Mouse (Mus musculus) MEL (cell line): ENCODE measurements around the gene Ano8. TPM values are rescaled to one million over a fixed set of nuclear protein-coding genes. Genes with fewer than 3 reads are reported as not detected.

Experiments used
- DNase-seq: peaks from one replicate; pipeline ENCODE4 v3.0.0; 2011; ENCODE audit warnings: low read depth, low spot score
- H3K27ac ChIP-seq: 2 replicates; pipeline ENCODE4 v1.5.1; 2012; ENCODE audit warnings: low read depth, mild to moderate bottlenecking, control low read depth, low read length, moderate library complexity; ENCODE audit not compliant: control insufficient read depth
- H3K27me3 ChIP-seq, 2 experiments: fragments of 150-350 bp in 1 of 2; sonication (generic) in 1 of 2; 2 replicates each; pipeline ENCODE4 v1.6.1; 2012; ENCODE audit warnings: low read length in 2 of 2, mild to moderate bottlenecking in 2 of 2, improper control_type of control experiment in 1 of 2, moderate library complexity in 1 of 2; ENCODE audit not compliant: insufficient read depth in 2 of 2, control insufficient read depth in 1 of 2
- H3K36me3 ChIP-seq, 2 experiments: 2 replicates each; pipeline ENCODE4 v1.6.1; 2012 to 2014; ENCODE audit warnings: low read length in 2 of 2, improper control_type of control experiment in 1 of 2, inconsistent platforms in 1 of 2, mild to moderate bottlenecking in 1 of 2; ENCODE audit not compliant: insufficient read depth in 2 of 2, control insufficient read depth in 1 of 2
- H3K4me1 ChIP-seq, 2 experiments: fragments of 150-350 bp in 1 of 2; sonication (generic) in 1 of 2; 2 replicates each; pipeline ENCODE4 v1.6.1; 2012; ENCODE audit warnings: low read length in 2 of 2, improper control_type of control experiment in 1 of 2, mild to moderate bottlenecking in 1 of 2; ENCODE audit not compliant: insufficient read depth in 2 of 2, control insufficient read depth in 1 of 2
- H3K4me3 ChIP-seq, 2 experiments: fragments of 150-350 bp in 1 of 2; sonication (generic) in 1 of 2; 2 replicates each; pipeline ENCODE4 v1.5.1; 2012; ENCODE audit warnings: low read depth in 2 of 2, low read length in 2 of 2, mild to moderate bottlenecking in 2 of 2, moderate library complexity in 2 of 2, control low read depth in 1 of 2, improper control_type of control experiment in 1 of 2; ENCODE audit not compliant: control insufficient read depth in 1 of 2, insufficient read depth in 1 of 2
- H3K79me2 ChIP-seq: 2 replicates; pipeline ENCODE4 v1.6.1; 2012; ENCODE audit warnings: mild to moderate bottlenecking, low read length, moderate library complexity; ENCODE audit not compliant: control insufficient read depth, poor library complexity, insufficient read depth
- H3K9ac ChIP-seq: 2 replicates; pipeline ENCODE4 v1.6.1; 2012; ENCODE audit warnings: low read depth, mild to moderate bottlenecking, control low read depth, low read length, moderate library complexity; ENCODE audit not compliant: control insufficient read depth, poor library complexity, severe bottlenecking
- H3K9me3 ChIP-seq: fragments of 150-350 bp; sonication (generic); replicated peaks from 2 replicates; pipeline ENCODE4 v1.6.1; 2012; ENCODE audit warnings: mild to moderate bottlenecking, low read length, improper control_type of control experiment, moderate library complexity; ENCODE audit not compliant: insufficient read depth
- BHLHE40 ChIP-seq: IDR thresholded peaks from 2 replicates; pipeline ENCODE4 v1.6.1; 2012; ENCODE audit warnings: low read depth, mild to moderate bottlenecking, inconsistent platforms, low read length, improper control_type of control experiment, borderline replicate concordance
- CHD2 ChIP-seq: IDR thresholded peaks from 2 replicates; pipeline ENCODE4 v1.6.1; 2011; ENCODE audit warnings: low read length, improper control_type of control experiment
- CTCF ChIP-seq, 3 experiments: IDR thresholded peaks in 2 of 3; conservative IDR thresholded peaks in 1 of 3; 2 replicates each; pipeline ENCODE4 v1.5.1; 2011 to 2012; ENCODE audit warnings: low read length in 3 of 3, low read depth in 2 of 3, mild to moderate bottlenecking in 2 of 3, improper control_type of control experiment in 1 of 3, inconsistent platforms in 1 of 3, mixed read lengths in 1 of 3, moderate library complexity in 1 of 3; ENCODE audit not compliant: control insufficient read depth in 1 of 3, insufficient read depth in 1 of 3, poor library complexity in 1 of 3, severe bottlenecking in 1 of 3
- E2F4 ChIP-seq: IDR thresholded peaks from 2 replicates; pipeline ENCODE4 v1.6.1; 2011; ENCODE audit warnings: low read depth, low read length, improper control_type of control experiment, borderline replicate concordance
- ELF1 ChIP-seq: IDR thresholded peaks from 2 replicates; pipeline ENCODE4 v1.6.1; 2014; ENCODE audit warnings: low read depth, mild to moderate bottlenecking, inconsistent platforms, low read length, improper control_type of control experiment, moderate library complexity
- EP300 ChIP-seq, 2 experiments: IDR thresholded peaks; 2 replicates each; pipeline ENCODE4 v1.6.1; 2011; ENCODE audit warnings: improper control_type of control experiment in 2 of 2, low read length in 2 of 2, low read depth in 1 of 2, mild to moderate bottlenecking in 1 of 2
- ETS1 ChIP-seq: IDR thresholded peaks from 2 replicates; pipeline ENCODE4 v1.6.1; 2012; ENCODE audit warnings: low read depth, mild to moderate bottlenecking, inconsistent platforms, low read length, improper control_type of control experiment, moderate library complexity
- GABPA ChIP-seq: IDR thresholded peaks from 2 replicates; pipeline ENCODE4 v1.6.1; 2012; ENCODE audit warnings: low read depth, mild to moderate bottlenecking, inconsistent platforms, low read length, improper control_type of control experiment, moderate library complexity
- GATA1 ChIP-seq: IDR thresholded peaks from 2 replicates; pipeline ENCODE4 v1.6.1; 2011; ENCODE audit warnings: low read depth, low read length, improper control_type of control experiment
- JUND ChIP-seq: IDR thresholded peaks from 2 replicates; pipeline ENCODE4 v1.6.1; 2011; ENCODE audit warnings: low read depth, mild to moderate bottlenecking, improper control_type of control experiment, low read length
- KAT2A ChIP-seq: conservative IDR thresholded peaks from 2 replicates; pipeline ENCODE4 v1.6.1; 2012; ENCODE audit warnings: low read depth, low read length, improper control_type of control experiment, inconsistent platforms
- MAFK ChIP-seq: IDR thresholded peaks from 2 replicates; pipeline ENCODE4 v1.6.1; 2011; ENCODE audit warnings: low read depth, mild to moderate bottlenecking, low read length, improper control_type of control experiment, borderline replicate concordance
- MAX ChIP-seq: IDR thresholded peaks from 2 replicates; pipeline ENCODE4 v1.6.1; 2011; ENCODE audit warnings: low read length, improper control_type of control experiment
- MAZ ChIP-seq: IDR thresholded peaks from 2 replicates; pipeline ENCODE4 v1.6.1; 2012; ENCODE audit warnings: low read depth, mild to moderate bottlenecking, inconsistent platforms, low read length, improper control_type of control experiment
- MEF2A ChIP-seq: IDR thresholded peaks from 2 replicates; pipeline ENCODE4 v1.6.1; 2014; ENCODE audit warnings: low read depth, mild to moderate bottlenecking, inconsistent platforms, low read length, improper control_type of control experiment; ENCODE audit not compliant: poor library complexity, insufficient replicate concordance, severe bottlenecking; ENCODE audit errors: extremely low read depth
- MXI1 ChIP-seq: IDR thresholded peaks from 2 replicates; pipeline ENCODE4 v1.6.1; 2011; ENCODE audit warnings: mild to moderate bottlenecking, low read depth, low read length, improper control_type of control experiment
- MYB ChIP-seq: IDR thresholded peaks from 2 replicates; pipeline ENCODE4 v1.6.1; 2011; ENCODE audit warnings: mild to moderate bottlenecking, low read depth, low read length, improper control_type of control experiment
- MYC ChIP-seq: IDR thresholded peaks from 2 replicates; pipeline ENCODE4 v1.6.1; 2011; ENCODE audit warnings: low read depth, mild to moderate bottlenecking, low read length, improper control_type of control experiment, moderate library complexity
- NELFE ChIP-seq: IDR thresholded peaks from 2 replicates; pipeline ENCODE4 v1.6.1; 2011; ENCODE audit warnings: low read depth, low read length, improper control_type of control experiment
- POLR2AphosphoS5 ChIP-seq: IDR thresholded peaks from 2 replicates; pipeline ENCODE4 v1.6.1; 2012; ENCODE audit warnings: low read depth, borderline replicate concordance, mild to moderate bottlenecking, inconsistent platforms, low read length, moderate library complexity, mixed read lengths
- RAD21 ChIP-seq: IDR thresholded peaks from 2 replicates; pipeline ENCODE4 v1.6.1; 2011; ENCODE audit warnings: mild to moderate bottlenecking, low read depth, low read length, improper control_type of control experiment
- RCOR1 ChIP-seq: IDR thresholded peaks from 2 replicates; pipeline ENCODE4 v1.6.1; 2012; ENCODE audit warnings: low read depth, mild to moderate bottlenecking, inconsistent platforms, low read length, improper control_type of control experiment
- SIN3A ChIP-seq: IDR thresholded peaks from 2 replicates; pipeline ENCODE4 v1.6.1; 2012; ENCODE audit warnings: low read length, improper control_type of control experiment, inconsistent platforms
- TAL1 ChIP-seq: IDR thresholded peaks from 2 replicates; pipeline ENCODE4 v1.6.1; 2012; ENCODE audit warnings: mild to moderate bottlenecking, inconsistent platforms, low read length, moderate library complexity, mixed read lengths
- TCF12 ChIP-seq: IDR thresholded peaks from 2 replicates; pipeline ENCODE4 v1.6.1; 2014; ENCODE audit warnings: low read depth, mild to moderate bottlenecking, inconsistent platforms, low read length, improper control_type of control experiment, moderate library complexity
- USF1 ChIP-seq: IDR thresholded peaks from 2 replicates; pipeline ENCODE4 v1.6.1; 2014; ENCODE audit warnings: low read depth, mild to moderate bottlenecking, inconsistent platforms, low read length, improper control_type of control experiment, moderate library complexity
- USF2 ChIP-seq, 2 experiments: IDR thresholded peaks; 2 replicates each; pipeline ENCODE4 v1.6.1; 2011 to 2012; ENCODE audit warnings: improper control_type of control experiment in 2 of 2, low read length in 2 of 2, borderline replicate concordance in 1 of 2, inconsistent platforms in 1 of 2, low read depth in 1 of 2, mild to moderate bottlenecking in 1 of 2; ENCODE audit not compliant: insufficient read depth in 1 of 2
- ZC3H11A ChIP-seq: IDR thresholded peaks from 2 replicates; pipeline ENCODE4 v1.6.1; 2012; ENCODE audit warnings: low read depth, mild to moderate bottlenecking, inconsistent platforms, low read length, improper control_type of control experiment
- polyA plus RNA-seq, 2 experiments: library from polyadenylated mRNA; stranded (reverse) in 1 of 2; unstranded in 1 of 2; fragments of >175 nt in 1 of 2; fragments of >200 nt in 1 of 2; gene quantifications; 2 replicates each; pipeline versions ENCODE4 v1.2.1 to v1.2.4; 2012; ENCODE audit warnings: low replicate concordance in 2 of 2, low read depth in 1 of 2; ENCODE audit not compliant: insufficient read length in 2 of 2, insufficient read depth in 1 of 2, missing spikeins in 1 of 2
- total RNA-seq: library from RNA; depleted of rRNA; stranded (reverse); fragments of 300-350 nt; gene quantifications from 2 replicates; pipeline ENCODE4 v1.2.3, GENCODE M21; 2012

Ano8 gene
- total and polyA plus RNA-seq, 3 experiments: 3.9 to 4.8 TPM; not detected in 1

DNA sequence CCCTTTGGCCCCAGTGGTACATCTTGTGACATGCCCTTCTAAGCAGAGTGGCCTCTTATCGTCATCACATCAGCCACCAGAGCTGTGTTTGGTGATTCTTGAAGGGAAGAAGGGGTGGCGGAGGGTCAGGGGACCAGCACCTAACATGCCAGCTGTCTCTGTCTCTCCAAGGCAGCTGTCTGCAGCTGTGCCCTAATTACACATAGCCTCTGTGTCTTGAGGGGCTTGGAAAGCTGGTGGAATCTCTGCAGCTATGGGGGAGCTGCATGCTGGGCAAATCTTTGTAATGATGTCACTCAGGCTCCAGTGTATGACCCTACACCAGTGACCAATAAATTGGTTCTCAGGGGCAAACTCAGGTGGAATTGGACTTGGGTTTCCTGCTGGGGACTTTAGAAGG is 33.1 kb downstream of the Ano8 start:
- no peaks in the 10 kb centered on the region for H3K9me3 ChIP-seq
- no peaks in the 10 kb centered on the region for H3K4me1 ChIP-seq
- no peak for TF ChIP-seq USF1
- no peak for TF ChIP-seq TAL1
- no peak for TF ChIP-seq MAFK
- no peak for TF ChIP-seq POLR2AphosphoS5
- no peak for TF ChIP-seq SIN3A
- no peak for TF ChIP-seq NELFE
- TF ChIP-seq MYC: no peak
- TF ChIP-seq USF2 (IDR thresholded peaks at IDR 0.05; ENCODE audit: borderline replicate concordance in 1 of 2, insufficient read depth in 1 of 2, low read depth in 1 of 2, low read length in 2 of 2): no peak
- TF ChIP-seq E2F4: no peak
- TF ChIP-seq GABPA: no peak
- no peak for TF ChIP-seq JUND
- TF ChIP-seq MAZ: no peak
- TF ChIP-seq EP300 (IDR thresholded peaks at IDR 0.05; ENCODE audit: low read depth in 1 of 2, low read length in 2 of 2): no peak
- no peak for TF ChIP-seq GATA1
- no peak for TF ChIP-seq MEF2A
- no peak for TF ChIP-seq MYB
- no peak for TF ChIP-seq BHLHE40
- TF ChIP-seq RAD21: no peak
- no peaks in the 10 kb centered on the region for H3K36me3 ChIP-seq
- H3K27me3 ChIP-seq: no peaks in the 10 kb centered on the region; a peak in 2 of 4 replicates
- no peak for DNase-seq
- H3K9ac ChIP-seq: no peak overlapping the region
- no peaks in the 10 kb centered on the region for H3K79me2 ChIP-seq
- H3K27ac ChIP-seq: no peak overlapping the region
- H3K4me3 ChIP-seq: no peak overlapping the region

GRCm38 (mm10) chr8:71451777-71452176 is 34.0 kb downstream of the Ano8 start:
- no peak for DNase-seq
- Histone ChIP-seq H3K4me1 (no peaks in the 10 kb centered on the region), H3K9ac (no peak overlapping the region), H3K27me3 (peaks cover 0 to 1% of the 10 kb centered on the region in 2 experiments; a peak in 2 of 4 replicates), H3K27ac (no peak overlapping the region), H3K79me2 (no peaks in the 10 kb centered on the region), H3K9me3 (no peaks in the 10 kb centered on the region)
- TF ChIP-seq ZC3H11A: no peak
- TF ChIP-seq KAT2A: no peak
- TF ChIP-seq CTCF (IDR thresholded peaks at IDR 0.05 in 2 of 3, conservative IDR thresholded peaks at IDR 0.05 in 1 of 3; ENCODE audit: control insufficient read depth in 1 of 3, insufficient read depth in 1 of 3, low read depth in 2 of 3, low read length in 3 of 3, poor library complexity in 1 of 3, severe bottlenecking in 1 of 3): no peak
- TF ChIP-seq SIN3A: no peak
- TF ChIP-seq RCOR1: no peak
- TF ChIP-seq MXI1: no peak
- no peak for TF ChIP-seq USF2 (IDR thresholded peaks at IDR 0.05; ENCODE audit: borderline replicate concordance in 1 of 2, insufficient read depth in 1 of 2, low read depth in 1 of 2, low read length in 2 of 2)
- TF ChIP-seq MYB: no peak
- TF ChIP-seq TAL1: no peak
- TF ChIP-seq RAD21: no peak
- TF ChIP-seq CHD2: no peak
- TF ChIP-seq ETS1: no peak
- TF ChIP-seq MYC: no peak
- TF ChIP-seq TCF12: no peak
- TF ChIP-seq ELF1: no peak
- TF ChIP-seq MEF2A: no peak
- no peak for TF ChIP-seq EP300 (IDR thresholded peaks at IDR 0.05; ENCODE audit: low read depth in 1 of 2, low read length in 2 of 2)
- TF ChIP-seq MAX: no peak
- no peak for TF ChIP-seq GABPA
- TF ChIP-seq, all 39 proteins: peak for 0
- no peak overlapping the region for H3K4me3 ChIP-seq
- no peaks in the 10 kb centered on the region for H3K36me3 ChIP-seq
